Mouse (Mus musculus) cerebellum, adult (tissue): ENCODE results near the gene Tuba3a.
"Not testable (repeated sequence)": the region's sequence is repeated elsewhere in the genome, so short reads cannot be mapped to it uniquely, and the experiment has no call there.

ENCODE experiments used
- ATAC-seq: cut with Nextera tagmentation; 2 replicates; pipeline ENCODE4 v1.9.2; 2017; ENCODE audit warnings: mild to moderate bottlenecking, moderate library complexity, mixed read lengths; ENCODE audit not compliant: insufficient number of reproducible peaks, low FRiP score, low TSS enrichment

Gene Tuba3a

GRCm38 (mm10) chr6:125308921-125309320 lies 23.1 kb upstream of the Tuba3a start:
- ATAC-seq: no peak

DNA sequence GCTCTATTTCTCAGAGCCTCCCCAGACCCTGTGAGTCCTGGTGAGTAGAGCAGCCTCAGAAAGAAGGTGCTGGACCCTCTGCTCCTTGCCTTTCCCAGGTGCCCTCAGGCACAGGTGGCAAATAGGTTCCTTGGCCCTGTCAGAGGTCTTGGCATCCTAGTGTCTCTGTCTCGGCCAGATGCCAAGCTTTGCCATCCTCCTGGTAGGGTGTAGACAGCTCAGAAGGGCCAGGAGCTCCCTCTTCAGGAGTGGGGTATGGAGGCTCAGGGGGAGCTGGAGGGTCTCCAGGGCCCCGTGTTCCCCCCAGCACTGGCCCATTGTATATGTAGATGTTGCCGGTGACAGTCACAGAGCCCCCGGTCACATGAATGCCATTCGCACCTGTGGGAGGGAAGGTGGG lies 21.2 kb upstream of the Tuba3a start:
- no peak for ATAC-seq

GRCm38 (mm10) chr6:125305465-125305864 lies 19.6 kb upstream of the Tuba3a start:
- no peak for ATAC-seq

GRCm38 (mm10) chr6:125304408-125304807 lies 18.6 kb upstream of the Tuba3a start:
- not testable (repeated sequence) for ATAC-seq

- no peak for ATAC-seq
Measured at GRCm38 (mm10) chr6:125303242-125303641, 17.4 kb upstream of the Tuba3a start.

GRCm38 (mm10) chr6:125302231-125302982 lies 16.6 kb upstream of the Tuba3a start:
- no peak for ATAC-seq

- no peak for ATAC-seq
Measured at GRCm38 (mm10) chr6:125300982-125301381, 15.1 kb upstream of the Tuba3a start.

GRCm38 (mm10) chr6:125297149-125297820 lies 11.4 kb upstream of the Tuba3a start:
- no peak for ATAC-seq

- no peak for ATAC-seq
Measured at GRCm38 (mm10) chr6:125294049-125294448, 8.2 kb upstream of the Tuba3a start.

- no peak for ATAC-seq
Measured at GRCm38 (mm10) chr6:125292256-125292655, 6.4 kb upstream of the Tuba3a start.

DNA sequence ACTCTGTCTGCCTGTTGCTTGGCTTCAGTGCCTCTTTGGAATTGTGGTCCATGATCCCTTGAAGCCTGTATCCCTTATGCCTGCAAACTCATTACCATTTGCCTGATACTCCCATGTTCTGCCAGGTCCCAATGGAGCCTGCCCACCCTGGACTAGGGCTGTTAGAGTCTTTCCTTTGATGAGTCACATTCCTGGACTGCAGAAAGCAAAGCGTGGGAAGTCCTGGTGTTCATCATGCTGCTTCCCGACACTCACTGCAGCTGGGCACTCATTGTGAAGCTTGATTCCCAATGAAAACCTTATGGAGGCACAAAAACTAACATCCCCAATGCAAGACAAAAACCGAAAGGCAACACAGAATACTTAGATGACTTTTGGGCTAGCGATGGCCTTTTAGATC lies 5.5 kb upstream of the Tuba3a start:
- ATAC-seq: no peak

- no peak for ATAC-seq
Measured at GRCm38 (mm10) chr6:125288730-125289129, 2.9 kb upstream of the Tuba3a start.

DNA sequence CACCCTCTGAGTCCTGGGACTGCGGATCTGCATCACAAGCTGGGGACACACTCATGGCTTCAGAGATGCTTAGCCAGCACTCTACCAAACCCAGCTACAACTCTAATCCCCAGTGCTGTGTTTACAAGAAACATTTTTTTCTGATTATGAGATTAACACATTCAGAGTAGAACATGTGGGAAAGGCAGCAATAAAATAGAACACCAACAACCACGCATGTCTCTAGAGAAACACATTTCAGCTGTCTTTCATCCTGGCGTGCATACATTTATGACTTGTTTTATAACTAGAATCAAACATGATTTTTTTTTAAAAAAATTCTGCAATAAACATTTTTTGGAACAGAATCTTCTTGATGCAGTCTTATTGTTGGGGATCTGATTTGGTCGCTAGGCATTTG lies 1.1 kb upstream of the Tuba3a start:
- ATAC-seq: no peak

GRCm38 (mm10) chr6:125284751-125285150 lies 1.1 kb downstream of the Tuba3a start:
- no peak for ATAC-seq

DNA sequence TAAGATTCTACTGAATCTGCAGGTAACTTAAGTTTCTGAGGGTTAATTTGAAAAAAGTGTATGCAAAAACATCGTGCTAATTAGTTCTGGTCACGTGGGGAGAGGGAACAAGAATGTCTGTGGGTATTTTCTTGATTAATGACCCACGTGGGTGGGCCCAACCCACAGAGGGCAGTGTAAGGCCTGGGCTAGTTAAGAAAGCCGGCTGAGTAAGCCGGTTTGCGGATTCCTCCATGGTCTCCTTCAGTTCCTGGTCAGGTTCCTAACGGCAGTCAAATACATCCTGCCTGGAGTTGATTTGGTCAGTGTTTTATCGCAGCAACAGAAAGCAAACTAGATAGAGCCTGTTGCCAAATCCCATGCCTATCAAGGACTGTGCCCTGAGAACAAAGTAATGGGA lies 1.6 kb downstream of the Tuba3a start:
- no peak for ATAC-seq

DNA sequence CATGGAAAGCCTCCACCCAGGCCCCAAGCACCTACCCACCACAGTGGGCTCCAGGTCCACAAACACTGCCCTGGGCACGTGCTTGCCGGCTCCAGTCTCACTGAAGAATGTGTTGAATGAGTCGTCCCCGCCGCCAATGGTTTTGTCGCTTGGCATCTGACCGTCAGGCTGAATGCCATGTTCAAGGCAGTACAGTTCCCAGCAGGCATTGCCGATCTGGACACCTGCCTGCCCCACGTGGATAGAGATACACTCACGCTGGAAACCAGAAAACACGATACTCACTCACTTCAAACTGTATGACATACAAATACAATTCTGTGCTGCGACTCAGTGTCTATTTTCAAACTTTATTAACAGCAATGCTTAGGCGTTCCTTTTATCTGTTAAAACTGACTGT lies 3.1 kb downstream of the Tuba3a start:
- ATAC-seq: not testable (repeated sequence)

DNA sequence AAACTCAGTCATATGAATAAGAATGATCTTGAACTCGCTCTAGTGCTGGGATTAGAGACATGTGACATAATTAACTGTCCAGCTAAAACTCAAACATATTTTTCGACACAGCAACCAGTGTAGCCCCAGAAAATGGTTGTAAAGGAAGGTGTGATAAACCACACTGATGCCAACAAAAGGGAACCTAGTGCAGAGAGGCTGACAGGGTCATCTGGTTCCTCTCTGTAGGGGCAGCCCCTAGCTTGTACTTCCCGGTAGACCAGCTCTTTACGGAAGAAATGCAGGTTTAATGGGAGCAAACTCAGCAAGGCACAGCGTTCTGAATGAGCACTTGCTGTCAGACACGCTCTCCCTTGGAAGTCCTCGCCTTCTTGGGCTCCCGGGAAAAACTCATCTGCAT lies 6.1 kb downstream of the Tuba3a start:
- ATAC-seq: no peak

- ATAC-seq: no peak
Measured at GRCm38 (mm10) chr6:125274841-125275563, 10.8 kb downstream of the Tuba3a start.

GRCm38 (mm10) chr6:125272228-125272785 lies 13.5 kb downstream of the Tuba3a start:
- no peak for ATAC-seq

GRCm38 (mm10) chr6:125271455-125272227 lies 14.2 kb downstream of the Tuba3a start:
- ATAC-seq: peak; percentile 97
